Mouse (Mus musculus): ENCODE measurements around the gene Pex5.

DNA sequence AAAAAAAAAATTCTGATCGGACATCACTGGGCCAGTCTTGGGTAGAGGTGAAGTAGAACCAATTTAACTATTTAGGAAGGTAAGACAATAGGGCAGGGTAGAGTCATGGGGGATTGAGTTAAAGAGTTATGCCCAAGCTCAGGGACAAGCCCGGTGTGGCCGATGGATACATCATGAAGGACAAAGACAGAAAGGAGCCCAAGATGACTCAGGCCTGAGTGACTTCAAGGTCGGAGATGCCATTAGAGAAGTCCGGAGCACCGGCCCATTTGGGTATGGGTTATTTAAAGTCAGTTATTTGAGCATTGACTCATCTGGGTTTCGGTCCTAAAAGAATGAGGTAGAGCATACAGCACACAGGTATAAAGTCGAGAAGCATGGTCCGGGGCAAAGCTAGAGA is 31.6 kb upstream of the Pex5 start:
- TF ChIP-seq POLR2A (IDR thresholded peaks at IDR 0.05; ENCODE audit: extremely low read depth, insufficient read depth, low read length) (no peak), CTCF (IDR thresholded peaks at IDR 0.05; ENCODE audit: extremely low read depth, insufficient read depth, low read length) (no peak)

All from cortical plate, adult 2 months (tissue).